Mouse (Mus musculus) A20 (cell line): ENCODE data around the gene Cnnm4.
"Not testable (repeated sequence)": the region's sequence is repeated elsewhere in the genome, so short reads cannot be mapped to it uniquely, and the experiment has no call there.

Experiments used
- DNase-seq: peaks from one replicate; pipeline ENCODE4 v3.0.0-alpha.2; 2011; ENCODE audit warnings: low read depth, low spot score

Cnnm4 gene

DNA sequence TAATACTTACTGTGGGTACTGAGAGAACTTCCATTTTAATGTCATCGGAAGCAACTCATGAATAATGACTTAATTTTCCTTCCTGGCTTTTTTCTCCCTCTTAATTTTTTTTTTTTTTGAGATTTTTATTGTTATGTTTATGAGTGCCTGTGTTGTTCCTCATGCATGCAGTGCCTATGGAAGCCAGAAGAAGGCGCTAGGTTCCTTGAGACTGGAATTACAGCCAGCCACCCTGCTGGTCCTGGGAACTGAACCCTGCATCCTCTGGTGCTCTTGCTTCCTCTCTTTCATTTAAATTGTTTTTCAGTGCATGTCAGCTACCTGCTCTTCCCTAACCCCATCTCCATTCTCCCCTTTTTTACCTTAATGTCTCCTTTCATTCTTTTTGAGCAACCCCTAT lies 42.3 kb downstream of the Cnnm4 start:
- DNase-seq, result peak; percentile 50

DNA sequence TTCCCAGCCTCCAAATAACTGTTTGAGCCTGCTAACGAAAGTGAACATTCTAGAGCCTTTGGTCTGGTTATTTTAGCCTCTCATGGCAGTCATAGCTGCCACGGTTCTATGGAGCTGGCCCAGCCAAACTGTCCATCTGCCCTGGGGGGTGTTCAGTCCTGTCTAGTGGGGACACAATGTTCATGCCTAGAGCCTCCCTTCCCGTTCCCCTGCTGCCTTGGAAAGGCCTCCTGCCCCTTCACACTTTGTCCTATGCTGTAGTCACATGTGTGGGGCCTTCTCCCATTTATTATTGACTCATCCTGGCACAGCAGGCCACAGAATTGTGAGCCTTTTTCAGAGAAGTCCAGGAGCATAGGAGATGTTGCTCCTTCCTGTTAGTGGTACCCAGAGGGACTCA lies 46.8 kb downstream of the Cnnm4 start:
- no peak for DNase-seq

DNA sequence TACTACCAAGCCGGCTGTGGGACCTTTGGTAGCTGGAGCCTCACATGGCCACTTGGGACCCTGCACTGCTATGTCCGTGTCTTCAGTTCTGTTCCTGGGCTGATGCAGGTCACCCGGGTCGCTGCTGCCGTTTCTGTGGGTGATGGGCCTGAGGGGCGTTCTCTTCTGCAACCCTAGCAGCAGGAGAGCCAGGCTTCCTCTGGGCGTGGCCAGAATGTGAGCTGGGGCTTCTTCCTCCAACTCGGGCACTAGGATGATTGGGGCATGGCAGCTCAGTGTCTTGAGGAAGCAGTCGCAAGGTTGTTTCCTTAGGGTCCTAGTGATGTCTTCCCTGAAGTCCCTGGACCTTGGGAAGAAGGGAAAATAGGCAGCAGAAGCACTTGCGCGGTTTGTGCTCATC lies 48.2 kb downstream of the Cnnm4 start:
- DNase-seq, result no peak

DNA sequence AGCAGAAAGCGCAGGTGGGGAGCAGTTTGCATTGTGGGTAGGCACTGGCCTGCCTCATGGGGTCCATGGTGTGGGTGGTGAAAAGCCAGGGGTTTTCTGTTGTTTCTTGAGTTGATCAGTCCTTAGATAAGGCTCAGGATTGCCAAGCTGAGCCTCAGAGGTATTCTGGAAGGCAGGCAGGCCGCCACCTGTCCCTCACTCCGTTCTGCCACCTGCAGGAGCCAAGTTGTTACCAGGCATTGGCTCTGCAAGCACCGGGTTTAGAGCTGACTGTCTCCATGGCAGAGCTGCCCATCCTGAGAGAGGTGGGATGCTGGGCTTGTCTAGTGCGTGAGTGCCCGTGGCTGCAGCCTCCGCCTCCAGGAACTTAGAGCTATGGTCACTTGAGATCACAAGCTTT lies 50.8 kb downstream of the Cnnm4 start:
- DNase-seq, result no peak

DNA sequence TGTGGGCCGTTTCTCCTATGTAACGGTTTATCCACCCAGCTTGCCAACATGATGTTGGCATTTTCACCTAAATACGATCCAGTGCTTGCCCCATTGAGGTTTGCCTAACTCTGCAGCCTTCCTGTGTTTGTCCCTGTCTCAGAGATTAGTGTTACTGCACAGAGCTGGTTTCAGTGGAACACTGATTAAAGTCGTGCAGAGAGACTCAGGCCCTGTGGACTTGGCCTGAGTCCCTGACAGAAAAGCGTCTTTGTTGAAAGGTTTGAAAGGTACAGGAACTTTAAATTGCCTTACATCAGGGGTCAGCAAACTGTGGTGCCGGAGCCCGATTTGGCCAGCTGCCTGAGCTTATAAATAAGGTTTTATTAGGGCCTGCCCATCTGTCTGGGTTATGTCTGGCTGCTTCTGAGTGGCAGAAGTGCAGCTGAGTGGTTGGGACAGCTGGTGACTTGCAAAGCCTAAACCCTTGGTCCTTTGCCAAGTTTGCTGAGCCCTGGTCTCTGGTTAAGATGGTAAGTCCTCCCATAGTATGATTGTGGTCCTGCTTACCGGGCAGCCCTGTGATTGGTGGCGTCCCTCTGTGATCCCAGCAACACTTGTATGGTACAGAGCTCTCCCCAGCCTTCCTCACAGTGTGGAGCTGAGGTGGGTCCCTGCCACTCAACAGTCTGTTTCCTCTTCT lies 52.1 kb downstream of the Cnnm4 start:
- no peak for DNase-seq

DNA sequence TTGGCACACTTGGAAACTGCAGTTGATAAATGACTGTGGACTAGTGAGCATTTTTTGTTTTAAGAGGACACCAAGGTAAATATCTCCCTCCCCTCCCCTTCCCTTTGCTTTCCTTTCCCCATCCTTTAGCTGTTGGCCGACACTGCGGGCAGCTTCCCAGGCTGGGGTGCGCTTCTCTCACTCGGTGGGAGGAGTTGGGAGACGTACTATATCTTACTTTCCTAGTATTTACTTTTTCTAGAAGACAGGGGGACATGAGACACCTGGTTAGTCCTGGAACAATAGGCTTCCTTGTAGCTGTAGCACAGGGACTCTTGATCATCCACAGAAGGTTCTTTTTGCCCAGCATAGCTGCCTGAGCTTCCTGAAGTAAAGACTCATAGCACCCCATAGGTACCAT lies 52.6 kb downstream of the Cnnm4 start:
- DNase-seq, result no peak

DNA sequence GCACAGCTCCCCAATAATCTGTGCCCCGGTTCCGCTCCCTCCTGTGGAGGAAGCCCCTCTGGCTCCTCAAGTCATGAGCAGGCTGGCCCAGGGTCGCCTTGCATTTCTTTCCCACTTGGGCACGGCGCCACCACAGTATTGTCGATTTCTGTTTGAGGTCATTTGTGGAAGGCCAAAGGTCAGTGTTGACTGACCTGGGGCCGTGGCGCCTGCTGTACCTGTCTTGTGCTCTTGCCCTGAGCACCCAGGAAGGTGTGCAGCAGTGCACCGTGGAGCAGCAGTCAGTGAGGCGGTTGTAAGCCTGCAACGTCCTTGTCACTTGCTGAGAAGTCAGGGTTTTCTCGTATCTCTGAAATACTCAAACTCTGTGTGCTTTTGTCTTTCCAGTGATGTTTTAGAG lies 54.4 kb downstream of the Cnnm4 start:
- DNase-seq, result no peak

DNA sequence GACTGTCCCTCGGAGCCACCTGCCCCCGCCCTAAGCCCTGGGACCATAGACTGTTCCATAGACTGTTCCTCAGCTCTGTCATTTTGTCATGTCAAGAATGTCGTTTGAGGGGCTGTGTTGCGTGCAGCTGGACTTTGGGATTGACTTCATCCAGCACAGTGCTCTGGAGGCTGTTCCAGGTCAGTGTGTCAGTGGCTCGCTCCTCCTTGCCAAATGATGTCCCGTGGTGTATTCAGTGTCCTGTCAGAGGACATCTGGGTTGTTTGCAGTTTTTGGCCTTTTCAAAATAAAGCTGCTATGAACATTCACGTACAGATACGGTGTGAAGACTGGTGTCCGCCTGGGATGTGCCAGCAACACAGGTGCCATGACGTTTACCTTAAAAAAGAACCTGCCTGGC lies 55.5 kb downstream of the Cnnm4 start:
- no peak for DNase-seq

DNA sequence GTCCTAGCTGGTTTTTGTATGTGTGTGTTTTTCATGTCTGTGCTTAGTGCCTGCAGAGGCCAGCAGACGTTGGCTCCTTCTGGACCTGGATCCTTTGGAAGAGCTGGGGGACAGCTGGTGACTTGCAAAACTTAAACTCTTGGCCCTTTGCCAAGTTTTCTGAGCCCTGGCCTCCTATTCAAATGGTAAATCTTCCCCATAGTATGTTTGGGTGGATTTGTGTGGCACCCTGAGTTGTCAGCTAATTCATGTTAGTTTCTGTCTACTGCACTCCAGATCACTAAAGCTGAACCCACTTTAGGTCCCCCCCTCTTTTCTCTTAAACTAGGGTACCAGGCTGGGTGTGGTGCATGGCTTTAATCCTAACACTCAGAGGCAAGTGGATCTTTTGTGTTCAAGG lies 56.9 kb downstream of the Cnnm4 start:
- DNase-seq, result no peak

DNA sequence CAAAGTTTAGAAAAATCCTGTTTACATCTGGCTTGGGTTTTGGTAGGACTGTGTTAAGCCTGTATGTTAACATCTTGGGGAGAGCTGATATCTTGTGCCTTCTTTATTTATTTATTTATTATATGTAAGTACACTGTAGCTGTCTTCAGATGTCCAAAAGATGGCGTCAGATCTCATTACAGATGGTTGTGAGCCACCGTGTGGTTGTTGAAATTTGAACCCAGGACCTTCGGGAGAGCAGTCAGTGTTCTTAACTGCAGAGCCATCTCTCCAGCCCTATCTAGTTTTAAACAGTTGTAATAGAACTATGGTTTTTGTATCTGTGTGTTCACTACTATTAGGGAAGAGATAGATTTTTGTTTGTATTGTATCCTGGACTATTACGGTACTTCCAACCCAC lies 57.9 kb downstream of the Cnnm4 start:
- DNase-seq, result no peak

DNA sequence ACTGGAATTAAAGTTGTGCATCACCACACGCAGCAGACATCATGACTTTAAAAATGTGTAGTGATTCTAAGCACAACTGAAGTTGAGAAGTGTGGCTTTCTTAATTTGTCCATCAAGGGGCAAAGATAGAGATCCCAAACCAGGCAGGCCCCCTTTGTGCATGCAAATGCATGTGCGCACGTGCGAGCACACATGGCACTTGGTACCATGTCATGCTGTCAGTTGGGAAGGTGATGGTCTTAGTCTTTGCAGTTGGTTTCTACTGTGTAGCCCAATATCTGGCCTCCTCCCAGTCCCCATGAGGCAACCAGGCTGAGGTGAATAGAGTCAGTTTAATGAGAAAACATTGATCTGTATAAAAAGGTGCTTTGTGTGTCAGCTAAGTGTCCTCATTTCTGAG lies 58.5 kb downstream of the Cnnm4 start:
- no peak for DNase-seq

DNA sequence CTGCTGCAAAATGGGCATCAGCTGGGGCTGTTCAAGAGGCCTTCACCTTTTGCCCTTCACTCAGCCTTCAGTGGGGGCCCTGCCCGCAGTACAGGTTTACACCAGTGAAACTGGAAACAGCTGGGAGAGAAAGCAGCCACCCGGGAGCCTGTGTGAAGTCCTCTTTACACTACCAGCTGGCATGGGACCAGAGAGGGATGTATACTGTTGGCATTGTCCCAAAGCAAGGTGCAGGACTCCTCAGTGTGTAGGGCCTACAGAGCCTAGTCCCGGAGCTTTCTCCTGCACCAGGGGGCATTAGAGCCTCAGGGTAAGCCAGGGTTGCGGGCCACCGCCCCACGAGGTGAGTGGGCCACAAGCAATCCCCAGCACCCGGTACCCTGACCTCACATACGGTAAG lies 59.1 kb downstream of the Cnnm4 start:
- DNase-seq, result no peak

DNA sequence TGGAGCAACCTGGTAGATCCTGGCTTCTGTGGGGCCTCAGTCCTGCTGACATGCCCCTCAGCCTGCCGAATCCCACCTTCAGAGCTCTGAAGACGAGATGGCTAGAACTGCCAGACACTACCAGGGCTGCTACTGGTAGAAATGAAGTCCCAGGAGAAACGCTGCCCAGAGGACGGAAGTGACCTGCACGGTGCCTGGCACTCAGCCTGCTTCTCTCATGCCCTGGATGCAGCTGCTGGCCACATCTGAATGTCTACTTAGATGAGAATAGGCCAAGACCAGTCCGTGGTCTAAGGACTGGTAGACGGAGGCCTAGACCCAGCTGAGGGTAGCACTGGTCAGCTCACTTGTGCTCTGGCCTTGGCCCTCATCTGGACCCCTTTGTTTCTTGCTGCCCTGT lies 59.5 kb downstream of the Cnnm4 start:
- no peak for DNase-seq

DNA sequence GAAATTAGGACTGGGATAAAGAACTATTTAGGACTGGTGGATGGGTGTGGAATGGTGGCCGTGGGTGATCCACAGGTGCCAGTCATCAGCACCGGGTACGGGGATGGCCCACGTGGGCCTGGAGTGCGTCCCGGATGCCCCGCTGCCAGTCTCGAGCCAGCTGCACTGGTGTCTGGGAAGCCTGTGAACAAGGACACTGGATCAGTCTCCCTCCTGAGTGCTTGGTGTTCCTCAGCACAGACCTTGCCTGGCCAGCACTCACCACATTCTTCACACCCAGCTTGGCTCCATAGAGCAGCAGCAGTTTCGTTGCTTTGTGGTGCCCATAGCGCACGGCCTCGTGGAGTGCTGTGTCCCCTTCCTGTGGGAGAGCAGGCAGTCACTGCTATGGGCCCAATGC lies 60.0 kb downstream of the Cnnm4 start:
- DNase-seq, result no peak

DNA sequence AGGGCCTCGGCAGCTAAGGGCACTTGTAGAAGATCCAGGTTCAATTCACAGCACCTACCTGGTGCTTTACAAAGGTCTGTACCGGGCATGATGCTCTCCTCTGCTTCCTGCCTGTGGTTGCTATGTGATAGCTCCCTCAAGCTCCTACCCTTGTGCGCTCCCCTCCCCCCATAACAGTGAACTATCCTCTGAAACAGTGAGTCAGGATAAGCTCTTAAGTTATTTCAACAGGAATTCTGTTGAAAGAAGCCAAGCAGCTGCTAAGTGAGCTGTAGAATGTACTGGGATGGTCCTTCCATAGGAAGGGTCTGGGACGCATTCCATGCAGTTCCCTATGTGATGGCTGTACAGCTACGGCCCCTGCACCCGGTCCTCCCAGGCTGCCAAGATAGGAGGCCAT lies 62.1 kb downstream of the Cnnm4 start:
- no peak for DNase-seq

DNA sequence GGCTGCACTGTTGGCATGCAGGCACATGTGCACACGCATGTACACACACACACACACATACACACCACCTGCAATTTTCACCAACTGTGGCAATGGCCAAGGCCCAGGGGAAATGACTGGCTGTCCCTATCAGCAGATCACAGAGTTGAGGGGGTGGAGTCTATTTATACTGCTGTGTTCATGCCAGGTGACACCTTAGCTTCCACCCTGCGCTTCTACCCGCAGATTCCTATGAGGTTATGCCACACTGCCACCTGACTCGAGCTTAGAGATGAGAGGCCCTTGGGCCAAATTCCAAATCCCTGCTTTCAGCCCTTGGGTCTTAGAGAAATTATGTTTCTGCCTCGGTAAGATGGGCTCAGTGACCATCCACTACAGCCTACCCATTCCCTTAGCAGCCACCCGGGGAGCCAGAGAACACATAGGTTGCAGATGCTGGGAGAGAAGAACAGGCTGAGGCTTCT lies 63.2 kb downstream of the Cnnm4 start:
- DNase-seq, result no peak

DNA sequence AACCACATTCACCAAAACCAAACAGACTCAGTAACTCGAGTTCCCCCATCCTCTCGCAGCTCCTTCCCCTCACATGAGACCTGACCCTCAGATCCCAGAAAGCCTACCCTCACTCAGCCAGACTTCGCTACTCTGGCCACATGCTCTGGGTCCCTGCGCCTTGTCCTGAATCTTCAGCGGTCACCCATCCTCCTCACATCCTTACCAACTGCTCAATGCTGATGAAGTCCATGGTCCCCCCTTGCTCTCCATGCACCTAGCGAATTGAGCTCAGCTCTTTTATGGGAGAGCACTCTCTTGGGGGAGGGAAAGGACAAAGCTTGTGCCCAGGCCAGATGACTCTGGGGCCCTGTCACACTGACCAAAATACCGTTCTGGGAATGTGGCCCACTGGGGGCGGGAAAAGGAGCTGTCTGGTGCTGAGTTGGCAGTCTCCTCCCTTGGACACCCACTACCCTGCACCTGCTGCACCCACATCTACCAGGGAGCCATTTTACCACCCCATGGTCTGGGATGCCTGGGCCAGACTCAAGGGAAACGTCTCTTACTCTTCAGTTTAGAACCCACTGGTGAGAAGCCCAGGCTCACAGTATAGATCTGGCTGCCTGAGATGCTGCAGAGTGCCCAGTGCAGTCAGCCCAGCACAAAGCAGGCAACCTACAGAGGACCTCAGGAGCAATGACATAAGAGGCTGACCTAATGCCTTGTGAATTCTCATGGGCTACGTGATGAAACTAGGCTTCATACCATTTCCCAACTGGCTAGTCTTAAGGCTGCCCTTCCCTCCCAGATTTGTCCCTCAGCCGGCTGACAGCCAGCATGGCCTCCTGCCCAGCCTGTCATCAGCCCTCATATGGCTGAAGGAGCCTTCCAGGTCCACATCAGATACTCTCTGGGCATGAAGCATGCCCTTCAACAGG lies 64.3 kb downstream of the Cnnm4 start:
- no peak for DNase-seq

DNA sequence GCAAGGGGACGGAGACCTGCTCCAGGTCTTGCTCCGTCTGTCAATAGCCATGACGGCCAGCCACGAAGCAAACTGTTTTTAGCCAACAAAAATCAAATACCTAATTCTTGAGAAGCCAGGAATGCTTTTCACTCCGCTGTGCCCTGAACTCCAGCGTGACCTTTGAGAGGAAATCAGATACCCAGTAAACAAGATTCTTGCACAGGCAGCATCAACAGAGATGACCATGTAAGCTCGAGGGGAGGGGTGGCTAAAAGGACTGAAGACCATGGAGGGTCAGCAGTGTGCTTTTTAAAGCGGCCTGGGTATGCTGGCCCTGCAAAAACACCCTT lies 64.9 kb downstream of the Cnnm4 start:
- no peak for DNase-seq

DNA sequence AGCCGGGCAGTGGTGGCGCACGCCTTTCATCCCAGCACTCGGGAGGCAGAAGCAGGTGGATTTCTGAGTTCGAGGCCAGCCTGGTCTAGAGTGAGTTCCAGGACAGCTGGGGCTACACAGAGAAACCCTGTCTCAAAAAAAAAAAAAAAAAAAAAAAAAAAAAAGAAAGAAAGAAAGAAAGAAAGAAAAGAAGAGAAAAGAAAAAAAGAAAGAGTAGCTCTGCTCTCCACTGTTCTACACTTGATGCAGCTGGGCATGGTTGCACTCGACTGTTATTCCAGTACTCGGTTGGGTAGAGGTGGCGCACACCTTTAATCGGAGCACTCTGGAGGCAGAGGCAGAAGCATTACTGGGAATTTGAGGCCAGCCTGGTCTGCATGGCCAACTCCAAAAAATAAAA lies 65.4 kb downstream of the Cnnm4 start, which contains the start of gene Ankrd23:
Gene Ankrd23 (minus strand): TSS at position 101 of the 400 bp plus-strand sequence.
- DNase-seq, result not testable (repeated sequence)

DNA sequence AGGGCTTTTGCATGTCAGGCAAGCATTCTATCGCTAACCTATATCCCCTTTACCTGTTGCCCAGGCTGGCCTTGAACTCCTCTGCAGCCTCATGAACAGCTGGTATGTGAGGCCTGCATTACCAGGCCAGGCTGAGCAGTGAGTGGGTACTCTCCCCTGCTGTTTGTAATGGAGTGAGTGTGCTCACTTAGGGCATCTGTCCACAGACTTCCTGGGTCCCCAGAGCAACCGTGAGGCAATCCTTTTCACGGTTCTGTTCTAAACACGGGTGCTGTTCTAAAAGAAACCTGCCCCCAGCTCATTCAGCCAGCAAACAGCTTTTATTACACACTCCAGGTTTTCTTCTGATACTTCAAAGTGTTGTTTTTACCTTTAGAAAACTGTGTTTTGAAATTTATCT lies 67.3 kb downstream of the Cnnm4 start:
- DNase-seq, result no peak

DNA sequence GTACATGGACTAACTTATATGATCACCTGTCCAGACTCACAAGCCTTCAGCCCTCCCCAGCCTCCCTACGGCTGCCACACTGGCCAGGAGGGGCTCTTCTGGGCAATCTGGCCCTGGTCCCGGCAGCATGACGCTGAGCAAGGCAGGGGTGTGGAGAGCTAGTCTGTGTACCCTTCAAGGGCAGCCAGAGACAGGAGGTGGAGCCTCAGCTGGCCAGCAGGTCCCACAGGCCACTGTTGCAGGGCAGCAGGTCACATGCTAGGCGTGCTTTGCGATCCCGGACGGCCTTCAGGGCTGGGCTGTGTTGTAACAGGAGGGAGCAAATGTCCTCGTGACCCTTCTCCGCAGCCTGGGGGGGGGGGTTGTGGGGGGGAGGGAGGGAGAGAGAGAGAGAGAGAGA lies 67.8 kb downstream of the Cnnm4 start, which contains the start of gene Gm42417:
Gene Gm42417 (minus strand): TSS at position 244 of the 400 bp plus-strand sequence.
- no peak for DNase-seq

DNA sequence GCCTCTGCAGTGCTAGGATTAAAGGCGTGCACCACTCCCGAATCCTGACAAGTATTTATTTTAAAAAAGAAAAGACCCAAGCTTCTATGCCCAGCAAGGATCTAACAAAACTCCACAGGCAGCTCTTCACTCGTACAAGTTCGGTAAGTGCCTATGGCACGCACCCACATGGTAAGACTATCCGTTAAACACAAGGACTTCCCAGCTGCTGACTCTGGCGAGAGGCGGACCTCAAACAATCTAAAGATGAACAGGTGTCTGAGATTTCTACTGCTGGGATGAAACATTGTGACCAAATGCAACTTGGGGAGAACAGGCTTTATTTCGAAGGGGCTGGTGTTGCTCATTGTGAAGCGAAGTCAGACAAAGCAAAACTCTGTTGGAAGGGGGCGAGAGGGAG lies 68.7 kb downstream of the Cnnm4 start:
- no peak for DNase-seq

DNA sequence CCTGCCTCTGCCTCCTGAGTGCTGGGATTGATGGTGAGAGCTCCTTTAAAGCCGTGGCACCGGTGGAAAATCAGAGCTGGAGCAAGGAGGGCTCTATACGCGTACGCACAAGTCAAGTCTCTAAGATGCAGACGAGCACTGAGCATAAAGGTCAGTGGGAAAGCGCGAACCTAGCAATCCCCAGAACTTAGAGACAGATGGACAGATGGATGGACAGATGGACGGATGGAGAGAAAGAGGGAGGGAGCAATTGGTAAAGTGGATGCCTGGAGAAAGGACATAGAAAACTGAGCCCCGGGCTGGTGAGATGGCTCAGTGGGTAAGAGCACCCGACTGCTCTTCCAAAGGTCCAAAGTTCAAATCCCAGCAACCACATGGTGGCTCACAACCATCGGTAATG lies 69.4 kb downstream of the Cnnm4 start:
- DNase-seq, result no peak
